Mouse (Mus musculus): Measurements from ENCODE around the gene Taf1b.
"Not testable (repeated sequence)": the region's sequence is repeated elsewhere in the genome, so short reads cannot be mapped to it uniquely, and the experiment has no call there.

Taf1b gene

DNA sequence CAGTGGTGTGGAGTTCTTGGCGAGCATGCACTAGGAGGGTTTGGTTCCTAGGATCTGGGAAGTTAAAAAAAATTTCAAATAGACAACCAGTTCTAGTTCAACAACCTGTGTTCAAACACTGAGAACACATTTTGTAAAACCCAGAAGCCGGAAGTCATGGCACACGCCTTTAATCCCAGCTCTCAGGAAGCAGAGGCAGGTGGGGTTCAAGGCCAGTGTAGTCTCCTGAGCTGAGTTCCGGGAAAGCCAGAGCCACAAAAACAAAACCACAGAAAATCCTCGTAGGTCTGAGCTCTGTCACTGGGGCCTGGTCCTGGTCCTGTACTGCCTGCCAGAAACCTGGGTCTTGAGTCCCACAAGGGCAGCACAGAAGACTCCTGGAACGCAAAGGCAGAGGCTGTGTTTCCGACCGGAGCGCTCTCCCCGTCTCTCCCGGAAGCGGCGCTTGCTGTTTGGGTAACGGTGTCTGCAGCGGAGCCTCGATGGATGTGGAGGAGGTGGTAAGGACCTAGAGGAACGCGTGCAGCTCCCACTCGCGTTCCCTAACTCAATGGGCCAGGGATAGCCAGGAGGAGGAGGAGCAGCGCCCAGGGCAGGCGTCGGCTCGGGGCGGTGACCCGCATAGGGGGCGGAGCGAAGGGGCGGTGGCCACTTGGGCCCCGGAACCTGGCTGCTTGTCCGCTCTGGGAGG lies at the start of gene Taf1b:
Gene Taf1b, plus strand, starts transcription at position 210 of the 691 bp plus-strand sequence.
- peak; percentile 88 for DNase-seq (ENCODE audit: low spot score)

DNA sequence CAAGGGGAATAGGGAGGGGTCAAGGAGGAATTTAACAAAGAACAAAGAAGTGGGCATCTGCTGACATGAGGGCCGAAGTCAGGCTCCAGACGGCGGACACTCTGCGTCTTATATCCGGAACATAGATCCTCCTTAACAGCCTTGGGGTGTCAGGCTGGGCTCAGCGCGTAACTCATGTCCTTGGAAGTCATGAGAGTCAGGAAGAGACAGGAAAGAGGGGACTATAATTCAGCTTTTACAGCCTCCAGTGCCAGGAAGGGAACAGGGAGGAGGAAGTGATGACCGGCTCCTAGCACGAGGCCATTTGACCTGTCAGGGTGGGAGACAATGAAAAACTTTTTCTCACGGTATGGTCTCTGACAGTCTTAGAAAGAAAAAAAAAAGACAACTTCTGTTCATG lies 37.8 kb upstream of the Taf1b start:
- DNase-seq (ENCODE audit: low spot score), result no peak

DNA sequence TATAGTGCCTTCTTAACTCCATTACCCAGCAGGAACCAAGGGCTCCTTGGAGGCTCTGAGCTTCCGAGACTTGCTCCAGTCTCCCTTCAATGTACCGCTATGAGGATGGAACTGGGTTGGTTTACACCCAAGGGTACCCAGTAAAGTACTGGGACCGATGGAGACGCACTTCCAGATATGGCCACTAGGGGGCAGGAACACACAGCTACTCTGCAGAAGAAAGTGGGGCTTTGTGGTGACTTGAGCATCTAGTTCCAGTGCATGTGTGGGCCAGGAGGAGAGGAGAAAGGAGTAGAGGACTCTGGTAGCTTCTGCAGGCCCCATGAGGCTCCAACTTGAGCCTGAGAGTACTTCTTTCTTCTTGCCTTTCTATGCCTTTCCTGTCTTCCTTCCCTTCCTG lies 36.0 kb upstream of the Taf1b start:
- DNase-seq (ENCODE audit: low spot score), result not testable (repeated sequence)

DNA sequence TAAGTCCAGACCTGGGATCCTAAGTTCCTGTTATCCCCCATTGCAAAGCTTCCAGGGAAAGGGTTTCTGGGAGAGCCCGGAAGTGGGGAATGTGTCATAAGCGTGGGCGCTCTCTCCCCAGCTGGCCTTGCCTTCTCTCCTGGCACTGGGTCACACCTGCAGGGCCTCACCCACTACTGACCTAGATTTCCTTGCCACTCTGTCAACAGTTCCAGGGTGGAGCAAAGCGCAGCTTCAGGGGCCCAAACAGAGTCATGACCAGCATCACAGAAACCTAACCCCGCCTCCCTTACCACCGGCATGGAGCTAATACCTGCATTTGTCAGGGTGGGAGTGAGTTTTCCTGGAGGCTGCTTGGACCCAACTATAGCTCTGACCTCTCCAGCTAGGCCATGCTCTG lies 34.7 kb upstream of the Taf1b start:
- DNase-seq (ENCODE audit: low spot score), result not testable (repeated sequence)

DNA sequence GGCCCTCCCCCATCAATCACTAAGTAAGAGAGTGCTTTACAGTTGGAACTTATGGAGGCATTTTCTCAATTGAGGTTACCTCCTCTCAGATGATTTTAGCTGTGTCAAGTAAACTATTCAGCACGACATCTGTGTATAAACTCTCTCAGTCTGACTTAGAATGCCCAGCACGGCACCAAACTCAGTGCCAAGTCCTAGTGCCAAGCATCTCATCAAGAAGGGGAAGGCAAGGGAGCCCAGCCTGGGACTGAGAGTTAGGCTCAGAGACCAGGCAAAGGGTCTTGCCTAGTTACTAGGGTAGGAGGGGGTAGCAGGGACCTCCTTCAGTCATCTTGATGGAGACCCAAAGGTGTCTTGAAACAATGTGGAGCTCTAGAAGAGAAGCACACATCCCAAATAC lies 29.2 kb upstream of the Taf1b start:
- no peak for DNase-seq (ENCODE audit: low spot score)

DNA sequence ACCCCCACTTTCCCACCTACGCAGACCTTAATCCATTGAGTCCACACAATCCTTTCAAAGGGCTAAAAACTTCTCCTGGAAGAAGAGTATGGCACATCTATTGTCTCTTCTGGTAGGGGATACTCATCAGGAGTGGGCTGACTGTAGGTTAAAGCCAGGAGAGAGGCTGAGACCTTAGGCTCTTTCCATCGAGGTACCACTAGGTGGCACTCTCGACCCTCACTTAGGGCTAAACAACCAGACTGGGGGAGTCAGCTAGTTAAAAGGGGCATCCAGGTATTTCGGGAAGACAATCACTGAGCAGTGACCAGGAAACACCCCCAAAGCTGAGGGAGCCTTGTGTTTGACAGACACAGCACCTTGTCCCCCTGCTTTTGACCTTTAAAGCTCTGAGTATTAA lies 27.2 kb upstream of the Taf1b start:
- peak; percentile 20 for DNase-seq (ENCODE audit: low spot score)

DNA sequence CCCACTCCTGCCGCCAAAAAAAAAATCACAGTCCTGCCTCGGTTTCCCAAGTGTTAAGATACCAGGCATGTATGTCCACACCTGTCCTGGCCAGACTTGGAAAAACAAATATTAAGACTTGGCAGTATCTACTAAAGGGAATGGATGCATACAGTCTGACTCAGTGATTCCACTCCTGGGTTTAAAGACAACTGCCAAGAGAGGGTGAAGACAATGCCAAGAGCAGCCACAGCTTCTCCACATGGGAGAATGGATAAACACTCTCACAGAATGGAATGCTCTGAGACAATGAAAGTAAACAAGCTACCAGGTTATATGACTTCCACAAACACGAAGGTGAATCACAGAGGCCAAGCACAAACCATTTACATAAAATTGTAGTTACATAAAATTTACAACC lies 24.9 kb upstream of the Taf1b start:
- DNase-seq (ENCODE audit: low spot score), result no peak

DNA sequence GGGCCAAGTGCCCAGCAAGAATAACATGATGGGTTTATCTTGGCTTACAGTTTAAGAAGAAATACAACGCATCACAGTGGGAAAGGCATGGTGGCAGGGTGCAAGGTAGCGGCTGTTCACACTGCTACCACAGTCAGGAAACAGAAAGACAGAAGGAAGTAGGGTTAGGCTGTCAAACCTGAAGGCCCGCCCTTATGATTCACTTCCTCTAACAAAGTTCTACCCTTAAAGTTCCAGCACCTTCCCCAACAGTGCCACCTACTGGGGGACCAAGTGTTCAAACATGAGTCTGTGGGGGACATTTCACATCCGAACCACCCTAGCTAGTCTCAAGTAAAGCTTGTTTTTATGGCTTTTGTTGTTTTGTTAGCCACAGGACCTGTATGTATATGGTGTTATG lies 13.2 kb upstream of the Taf1b start:
- no peak for DNase-seq (ENCODE audit: low spot score)

DNA sequence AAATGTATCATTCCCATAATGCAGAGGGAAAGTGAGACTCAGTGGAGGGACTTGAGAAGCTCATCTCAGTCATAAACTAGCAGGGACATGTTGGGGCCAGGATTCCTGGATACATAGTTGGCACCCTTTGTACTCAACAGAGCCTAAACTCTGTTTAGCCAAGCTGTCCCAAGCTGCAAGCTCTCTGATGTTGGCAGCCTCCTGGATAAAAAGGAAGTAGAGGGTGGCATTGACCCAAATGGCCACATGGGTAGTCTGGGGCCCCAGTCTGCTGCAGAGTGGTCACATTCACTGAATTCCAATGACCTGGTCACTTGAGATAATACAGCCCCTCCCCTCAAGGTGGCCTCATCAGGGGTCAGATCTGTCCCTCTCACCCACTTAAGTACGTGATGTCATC lies 11.3 kb upstream of the Taf1b start:
- DNase-seq (ENCODE audit: low spot score), result no peak

DNA sequence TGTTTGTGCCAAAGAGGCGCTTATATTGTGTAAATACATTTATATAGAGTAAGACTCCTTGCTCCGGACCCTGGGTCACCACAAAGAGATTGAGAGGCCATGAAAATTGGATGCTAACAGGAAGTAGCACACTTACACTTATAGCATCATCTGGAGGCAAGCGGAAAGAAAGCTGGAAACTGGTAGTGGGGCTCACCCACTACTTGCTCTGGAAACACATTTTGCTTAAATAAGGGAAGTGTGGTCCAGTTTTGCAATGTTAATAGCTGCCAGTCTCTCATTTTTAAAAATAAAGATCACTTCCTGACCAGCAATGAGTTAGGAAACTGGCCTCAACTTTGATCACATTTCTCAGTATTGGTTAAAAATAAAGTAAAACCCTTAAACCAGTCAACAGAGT lies 5.7 kb upstream of the Taf1b start:
- not testable (repeated sequence) for DNase-seq (ENCODE audit: low spot score)

DNA sequence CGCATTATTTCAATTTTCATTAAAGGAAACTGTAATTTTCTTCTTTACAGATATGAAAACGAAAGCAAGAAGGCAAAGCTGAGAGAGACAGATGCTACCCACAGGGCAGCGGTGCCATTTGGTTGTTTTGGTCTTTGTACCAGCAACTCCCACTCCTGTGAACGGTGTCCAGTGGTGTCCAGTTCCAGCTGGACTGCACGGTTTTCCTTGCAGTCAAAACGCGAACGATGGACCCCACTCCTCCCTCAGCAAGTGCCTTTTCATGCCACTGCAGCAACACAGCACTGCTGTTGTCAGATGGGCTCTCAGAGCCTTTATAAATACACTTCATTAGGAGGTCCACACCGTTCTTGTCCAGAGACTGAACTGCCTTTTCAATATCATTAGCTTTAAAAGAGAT lies 5.1 kb upstream of the Taf1b start:
- no peak for DNase-seq (ENCODE audit: low spot score)

DNA sequence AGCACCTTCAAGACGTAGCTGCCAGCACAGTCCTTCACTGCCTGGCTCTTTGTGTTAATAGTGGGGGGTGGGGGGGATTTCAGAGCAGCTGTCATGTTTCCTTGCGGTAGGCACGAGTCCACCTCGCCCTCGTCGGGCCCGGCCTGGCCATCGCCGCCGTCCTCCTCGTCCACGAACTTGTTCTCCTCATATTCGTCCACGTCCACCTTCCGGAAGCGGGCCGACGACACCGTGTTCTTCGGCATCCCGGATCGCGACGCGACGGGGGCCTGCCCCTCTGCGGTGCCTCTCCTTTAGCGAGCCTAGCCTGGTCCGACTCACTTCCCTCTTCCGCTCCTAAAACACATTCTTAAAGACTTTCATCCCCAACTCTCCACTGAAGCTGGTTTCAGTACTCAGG lies 4.7 kb upstream of the Taf1b start:
- DNase-seq (ENCODE audit: low spot score), result no peak

DNA sequence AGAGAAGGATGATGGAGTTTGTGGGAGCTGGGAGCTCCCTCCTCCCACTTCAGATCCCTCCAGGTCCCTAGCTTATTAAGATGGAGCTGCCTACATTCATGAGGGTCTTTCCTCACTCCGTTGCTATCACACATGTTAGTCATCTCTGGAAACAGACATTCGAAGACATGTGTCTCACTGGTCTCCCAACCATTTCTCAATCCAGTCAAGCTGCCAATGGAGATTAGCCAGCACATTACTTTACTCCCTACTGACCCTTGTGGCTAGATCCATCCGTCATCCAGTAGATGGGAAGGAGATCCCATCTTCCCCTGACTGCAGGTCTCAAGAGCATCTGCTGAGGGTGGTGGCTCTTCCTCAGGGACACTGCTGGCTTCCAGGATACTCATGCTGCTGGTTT lies 3.4 kb upstream of the Taf1b start:
- DNase-seq (ENCODE audit: low spot score), result not testable (repeated sequence)

DNA sequence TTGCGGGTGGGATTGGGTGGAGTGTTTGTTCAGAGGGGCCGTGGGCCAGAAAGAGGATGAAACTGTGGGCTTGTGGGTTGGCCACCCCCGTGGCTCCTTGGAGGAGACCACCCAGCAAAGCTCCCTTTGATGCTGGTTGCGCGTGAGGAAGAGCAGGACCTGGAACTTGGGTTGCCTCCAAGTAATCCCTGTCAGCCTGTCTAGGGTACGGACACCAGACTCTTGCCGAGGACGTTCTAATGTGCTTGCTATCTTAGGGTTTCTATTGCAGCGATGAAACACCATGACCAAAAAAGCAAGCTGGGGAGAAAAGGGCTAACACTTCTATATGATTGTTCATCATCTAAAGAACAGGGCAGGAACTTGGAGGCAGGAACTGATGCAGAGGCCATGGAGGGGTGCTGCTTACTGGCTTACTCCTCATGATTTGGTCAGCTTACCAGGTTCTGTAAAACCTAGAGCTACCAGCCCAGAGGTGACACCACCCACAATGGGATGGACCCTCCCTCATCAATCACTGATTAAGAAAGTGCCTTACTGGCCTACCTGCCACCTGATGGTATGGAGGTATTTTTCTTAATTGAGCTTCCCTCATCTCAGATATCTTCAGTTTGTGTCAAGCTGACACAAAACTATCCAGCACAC lies 804 bp downstream of the Taf1b start:
- not testable (repeated sequence) for DNase-seq (ENCODE audit: low spot score)

DNA sequence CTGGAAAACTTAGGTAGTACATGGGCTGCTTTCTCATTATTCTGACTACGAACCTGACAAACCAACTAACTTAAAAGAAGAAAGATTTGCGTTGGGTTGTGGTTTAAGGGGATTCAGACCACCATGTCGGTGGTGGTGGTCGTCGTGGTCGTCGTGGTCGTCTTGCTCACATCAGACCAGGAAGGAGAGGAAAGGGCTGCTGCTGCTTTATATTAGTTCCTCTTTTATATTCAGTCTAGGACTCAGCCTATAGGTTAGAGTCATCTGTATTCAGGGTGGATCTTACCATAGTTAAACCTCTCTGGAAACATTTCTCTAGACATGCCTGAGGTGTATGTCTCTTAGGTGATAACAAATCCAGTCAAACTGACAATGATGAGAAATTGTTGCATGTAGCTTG lies 19.0 kb downstream of the Taf1b start:
- DNase-seq (ENCODE audit: low spot score), result no peak

DNA sequence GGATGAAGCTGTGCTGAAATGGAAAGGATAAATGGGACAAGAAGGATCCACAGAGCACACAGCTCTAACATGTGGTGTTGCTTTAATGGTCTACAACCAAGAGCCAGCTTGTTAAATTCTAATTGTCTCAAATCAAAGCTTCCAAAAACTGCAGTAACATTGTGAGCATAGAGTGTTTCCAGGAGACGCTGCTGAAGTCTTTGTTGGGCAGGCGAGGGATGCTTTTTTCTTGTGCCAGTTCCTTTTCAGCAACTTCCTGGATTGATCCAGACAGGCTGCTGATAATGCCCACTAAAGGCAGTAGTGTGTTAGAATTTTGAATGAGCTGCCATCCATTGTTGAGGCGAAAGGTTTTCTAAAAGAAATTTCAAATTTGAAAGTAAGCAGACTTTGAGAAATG lies 22.9 kb downstream of the Taf1b start:
- DNase-seq (ENCODE audit: low spot score), result no peak

DNA sequence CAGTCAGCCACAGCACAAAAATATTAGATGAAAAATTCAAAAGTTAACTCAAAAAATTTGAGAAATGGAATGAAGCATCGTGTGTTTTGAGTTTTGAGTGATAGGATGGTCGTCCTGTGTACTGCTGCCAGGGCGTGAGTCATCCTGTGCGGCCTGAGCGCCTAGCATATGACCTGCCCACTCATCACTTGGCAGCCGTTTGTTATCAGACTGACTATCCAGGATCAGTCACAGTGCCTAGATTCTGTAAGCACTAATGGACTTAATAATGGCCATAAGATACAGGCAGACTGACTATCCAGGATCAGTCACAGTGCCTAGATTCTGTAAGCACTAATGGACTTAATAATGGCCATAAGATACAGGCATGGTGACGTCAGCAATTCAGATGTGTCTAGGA lies 26.9 kb downstream of the Taf1b start:
- DNase-seq (ENCODE audit: low spot score), result not testable (repeated sequence)

DNA sequence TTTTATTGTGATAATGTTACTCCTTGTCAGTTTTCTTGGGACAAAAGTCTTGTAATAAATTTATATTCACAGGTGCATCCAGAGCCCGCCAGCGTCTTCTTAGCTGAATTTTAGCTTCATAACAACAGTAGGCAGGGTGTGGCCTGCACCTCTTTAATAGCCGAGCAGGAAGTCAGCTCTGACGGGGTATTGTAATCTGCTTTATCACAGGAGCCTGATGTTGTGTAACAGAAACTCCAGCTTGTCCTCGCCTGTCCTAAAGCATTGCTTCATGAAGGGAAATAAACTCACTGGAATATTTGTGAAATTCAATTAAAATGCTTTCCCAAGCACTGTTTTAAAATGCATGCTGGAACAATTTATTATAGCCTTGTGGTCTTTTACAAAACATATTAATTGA lies 38.2 kb downstream of the Taf1b start:
- no peak for DNase-seq (ENCODE audit: low spot score)

DNA sequence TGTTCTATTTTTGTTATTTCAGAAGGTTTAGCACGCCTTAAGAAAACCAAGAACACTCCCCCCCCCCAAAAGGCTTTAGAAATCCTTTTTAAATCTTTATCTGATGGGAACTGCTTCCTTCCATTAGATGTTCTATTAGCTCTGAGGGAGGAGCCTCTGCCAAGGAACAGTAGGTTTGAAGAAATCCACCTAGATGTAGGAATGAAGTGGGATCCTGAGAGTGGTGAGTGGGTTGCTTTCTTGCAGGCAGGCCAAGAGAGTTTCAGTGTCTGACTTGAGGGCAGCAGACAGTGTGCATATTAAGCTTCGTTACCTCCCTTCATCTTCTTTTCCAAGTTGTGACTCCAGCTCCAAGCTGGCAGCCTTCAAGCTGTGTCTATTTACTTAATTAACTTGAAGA lies 39.0 kb downstream of the Taf1b start:
- no peak for DNase-seq (ENCODE audit: low spot score)

DNA sequence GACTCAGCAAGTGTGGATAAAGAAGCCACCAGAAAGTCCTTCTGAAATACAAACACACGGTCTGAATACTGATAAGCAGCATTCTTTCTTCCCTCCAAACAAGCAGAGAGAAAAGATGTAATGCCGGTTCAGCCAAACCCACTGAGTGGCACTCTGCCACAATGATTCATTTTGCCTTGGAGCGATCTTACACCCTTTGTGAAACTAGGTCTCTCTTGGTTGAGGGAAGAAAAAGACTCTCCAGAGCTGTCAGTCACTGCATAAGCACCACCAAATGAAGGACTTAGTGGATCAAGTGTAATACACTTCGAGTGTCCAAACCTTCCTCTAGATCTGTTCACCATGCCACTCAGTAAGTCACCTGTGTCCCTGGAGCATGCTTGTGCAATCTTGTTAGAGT lies 39.8 kb downstream of the Taf1b start:
- DNase-seq (ENCODE audit: low spot score), result no peak

DNA sequence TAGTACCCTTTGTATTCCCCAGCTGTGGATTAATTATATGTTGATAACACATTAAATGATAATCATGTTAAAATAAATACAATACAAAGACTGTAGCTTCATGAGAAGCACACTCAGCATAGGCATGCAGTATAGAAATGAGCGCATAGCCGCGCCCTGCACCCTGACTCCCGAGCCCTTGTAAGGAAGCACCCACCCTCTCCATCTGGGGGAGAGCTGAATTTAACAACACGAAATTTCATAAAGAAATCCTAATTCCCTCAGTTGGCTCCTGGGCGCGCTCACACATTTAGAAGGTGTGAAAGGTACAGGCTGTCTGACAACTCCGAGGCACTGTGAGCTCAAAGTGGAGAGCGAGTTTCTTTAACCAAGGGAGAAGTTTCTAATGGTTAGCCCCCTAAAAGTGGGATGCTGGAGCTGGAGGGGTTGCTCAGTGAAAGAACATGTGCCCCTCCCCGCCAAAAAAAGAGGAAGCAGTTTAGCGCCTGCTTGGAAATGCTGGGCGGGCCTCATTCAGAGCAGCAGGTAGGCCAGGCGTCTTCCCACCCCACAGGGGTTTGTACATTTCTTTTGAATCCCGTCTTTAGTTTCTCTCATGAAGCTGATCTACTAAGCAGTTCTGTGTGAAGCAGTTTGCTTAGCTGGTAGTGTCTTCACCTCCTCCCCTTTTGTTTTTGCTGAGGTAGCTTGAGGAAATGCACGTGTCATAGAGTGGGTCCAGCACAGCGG lies 43.4 kb downstream of the Taf1b start:
- no peak for DNase-seq (ENCODE audit: low spot score)

DNA sequence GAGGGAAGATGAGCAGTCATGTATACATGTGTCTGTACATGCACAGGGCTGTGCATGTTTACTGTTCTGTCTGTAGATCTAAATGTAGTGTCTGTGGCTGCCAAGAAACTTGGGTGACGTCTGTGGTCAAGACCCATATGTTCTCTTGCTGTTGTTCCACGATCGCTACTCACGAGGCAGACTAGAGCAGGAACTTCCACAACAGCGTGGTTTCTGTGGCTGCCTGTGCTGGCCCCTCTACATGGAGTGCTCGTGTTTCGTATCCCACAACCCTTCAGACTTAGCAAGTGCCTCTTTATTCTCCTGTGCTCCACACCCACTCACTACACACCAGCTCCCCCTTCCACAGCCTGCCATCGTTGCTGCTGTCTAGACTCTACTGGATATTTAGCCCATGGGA lies 49.5 kb downstream of the Taf1b start:
- no peak for DNase-seq (ENCODE audit: low spot score)

DNA sequence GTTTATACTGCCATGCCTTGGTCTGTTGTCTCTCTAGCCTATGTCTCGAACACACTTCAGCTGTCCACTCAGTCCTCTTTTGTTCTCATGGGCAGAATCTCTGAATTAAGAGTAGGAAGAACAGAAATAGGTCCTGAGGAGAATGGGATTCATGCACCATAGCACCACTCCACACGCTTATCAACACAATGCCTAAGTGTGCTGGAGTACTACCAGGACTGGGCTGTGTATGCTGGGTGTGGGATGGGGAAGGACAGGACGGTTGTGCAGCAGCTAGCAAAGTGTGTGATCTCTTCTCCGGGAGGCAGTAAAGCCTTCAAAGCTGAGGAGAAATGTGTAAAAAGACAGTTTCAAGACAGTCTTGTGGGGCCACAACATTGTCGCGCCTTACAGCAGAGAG lies 50.7 kb downstream of the Taf1b start:
- DNase-seq (ENCODE audit: low spot score), result no peak

Data from testis, postnatal 14 days (tissue).